Comparison of ENCODE assay signal across 22 mouse cellular contexts in the genomic region with DNA sequence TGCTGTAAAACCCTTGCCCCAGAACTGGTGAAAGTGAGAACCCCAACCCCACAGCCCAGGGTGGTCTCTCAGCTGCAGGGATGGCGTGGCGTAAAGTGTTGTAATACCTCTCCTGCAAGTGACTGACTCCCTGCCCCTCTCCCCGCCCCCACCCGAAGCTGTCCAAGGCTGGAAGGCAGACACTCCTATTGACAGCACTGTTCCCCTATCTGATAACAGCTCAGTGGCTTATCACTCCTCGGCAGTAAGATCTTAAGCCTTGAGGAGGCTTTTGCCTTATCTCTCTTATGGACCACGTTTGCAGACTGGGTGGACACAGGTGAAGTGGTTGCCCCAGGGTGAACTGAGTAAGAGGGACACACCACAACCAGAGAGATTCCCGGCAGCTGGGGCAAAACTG. TPM values are rescaled to one million over a fixed set of nuclear protein-coding genes. Genes with fewer than 3 reads are reported as not detected.
A peak's percentile ranks its signal among the peaks of the same experiment; 100 is the strongest.
DNase-seq lines count a peak whose midpoint lies in the region; ATAC-seq and TF ChIP-seq lines count a peak whose summit lies in the region.
"Had no signal": no experiment of that assay in that cellular context is flagged by ENCODE, and none has a peak within 500 bp of the region (broad histone marks: within the 10 kb centered on the region; RNA-seq: fewer than 3 reads in every experiment).

No protein-coding gene starts in this region.

- H3K9ac ChIP-seq in heart, embryonic 13.5 days = peak overlapping the region; percentile 44
- H3K9ac ChIP-seq in heart, adult 2 months (ENCODE audit: low read depth, low read length) = no peak overlapping the region
- 0 out of 2 replicates have a peak overlapping the region, but pooled peaks have one; percentile 26 for H3K9ac ChIP-seq in stomach, embryonic 16.5 days (ENCODE audit: low read length)
- H3K9ac ChIP-seq in stomach, postnatal 0 days (ENCODE audit: low read length) = no peak overlapping the region
- H3K9ac ChIP-seq in liver, embryonic 13.5 days = no peak overlapping the region
- H3K9ac ChIP-seq: embryonic facial prominence, embryonic 13.5 days; hindbrain, embryonic 13.5 days; limb, embryonic 15.5 days; midbrain, embryonic 15.5 days had no signal

- intact Hi-C loops in heart, adult 2 months (cut with DNase I) = no loop called here

- no peak for TF ChIP-seq EP300 in heart, adult 2 months (IDR thresholded peaks at IDR 0.05; ENCODE audit: insufficient read depth, low read depth, low read length)
- TF ChIP-seq EP300 in stomach, postnatal 0 days (optimal IDR thresholded peaks at IDR 0.05) = no peak

- H3K27ac ChIP-seq in heart, embryonic 13.5 days (replicated peaks) = no peak overlapping the region
- H3K27ac ChIP-seq in heart, adult 2 months = no peak overlapping the region
- H3K27ac ChIP-seq in stomach, embryonic 16.5 days (ENCODE audit: low read length) = no peak overlapping the region
- no peak overlapping the region for H3K27ac ChIP-seq in stomach, postnatal 0 days (replicated peaks)
- H3K27ac ChIP-seq in liver, embryonic 13.5 days = no peak overlapping the region
- H3K27ac ChIP-seq: hindbrain, embryonic 13.5 days; limb, embryonic 15.5 days; midbrain, embryonic 15.5 days had no signal

- H3K79me2 ChIP-seq in heart, adult 2 months (replicated peaks; ENCODE audit: control insufficient read depth, insufficient read depth, low read length) = no peaks in the 10 kb centered on the region

- H3K4me1 ChIP-seq in heart, embryonic 13.5 days = peaks cover 92% of the 10 kb centered on the region
- H3K4me1 ChIP-seq in heart, adult 2 months (ENCODE audit: control insufficient read depth, insufficient read depth, low read length) = peaks cover 5% of the 10 kb centered on the region
- H3K4me1 ChIP-seq in stomach, embryonic 16.5 days (ENCODE audit: control insufficient read depth, insufficient read depth, low read length) = peaks cover 36% of the 10 kb centered on the region
- peaks cover 12% of the 10 kb centered on the region for H3K4me1 ChIP-seq in stomach, postnatal 0 days (replicated peaks; ENCODE audit: control insufficient read depth, insufficient read depth)
- H3K4me1 ChIP-seq in liver, embryonic 13.5 days (replicated peaks) = peaks cover 57% of the 10 kb centered on the region

- 26% methylated on average over 7 of the region's 7 CpGs for WGBS in heart, embryonic 13.5 days
- WGBS in heart, adult 2 months = 62% methylated on average over 7 of the region's 7 CpGs
- WGBS in stomach, embryonic 16.5 days = 41% methylated on average over 7 of the region's 7 CpGs
- WGBS in stomach, postnatal 0 days = 43% methylated on average over 7 of the region's 7 CpGs
- WGBS in liver, embryonic 13.5 days (ENCODE audit: insufficient replicate concordance) = 17% methylated on average over 7 of the region's 7 CpGs

- ATAC-seq in heart, embryonic 13.5 days (ENCODE audit: extremely low read depth, insufficient number of reproducible peaks, low FRiP score, low TSS enrichment) = no peak
- no peak for ATAC-seq in stomach, embryonic 16.5 days (ENCODE audit: insufficient read depth, low FRiP score)
- no peak for ATAC-seq in stomach, postnatal 0 days (ENCODE audit: low FRiP score, low TSS enrichment)
- ATAC-seq in liver, embryonic 13.5 days (ENCODE audit: low read depth) = peak; percentile 64
- ATAC-seq: forebrain, embryonic 14.5 days; lung, postnatal 0 days; midbrain, embryonic 15.5 days had no signal

- H3K27me3 ChIP-seq in heart, embryonic 13.5 days (replicated peaks) = no peaks in the 10 kb centered on the region
- H3K27me3 ChIP-seq in heart, adult 2 months (ENCODE audit: control insufficient read depth, insufficient read depth, low read length) = no peaks in the 10 kb centered on the region
- no peaks in the 10 kb centered on the region for H3K27me3 ChIP-seq in stomach, embryonic 16.5 days (ENCODE audit: control insufficient read depth, insufficient read depth, low read length)
- H3K27me3 ChIP-seq in stomach, postnatal 0 days (ENCODE audit: control insufficient read depth, insufficient read depth, low read length) = no peaks in the 10 kb centered on the region
- H3K27me3 ChIP-seq in liver, embryonic 13.5 days = no peaks in the 10 kb centered on the region
- H3K27me3 ChIP-seq: embryonic facial prominence, embryonic 13.5 days; hindbrain, embryonic 13.5 days; limb, embryonic 15.5 days; midbrain, embryonic 15.5 days had no signal

- no peak for TF ChIP-seq CTCF in heart, adult 2 months (IDR thresholded peaks at IDR 0.05)
- TF ChIP-seq CTCF in stomach, postnatal 0 days (IDR thresholded peaks at IDR 0.05; ENCODE audit: low read depth) = no peak

- TF ChIP-seq POLR2A in heart, adult 2 months (IDR thresholded peaks at IDR 0.05; ENCODE audit: insufficient read depth, low read depth, low read length) = no peak

- H3K4me3 ChIP-seq in heart, embryonic 13.5 days = no peak overlapping the region
- no peak overlapping the region for H3K4me3 ChIP-seq in heart, adult 2 months
- no peak overlapping the region for H3K4me3 ChIP-seq in stomach, embryonic 16.5 days (replicated peaks; ENCODE audit: low read length)
- no peak overlapping the region for H3K4me3 ChIP-seq in stomach, postnatal 0 days (ENCODE audit: low read depth, low read length)
- no peak overlapping the region for H3K4me3 ChIP-seq in liver, embryonic 13.5 days (replicated peaks)
- H3K4me3 ChIP-seq: embryonic facial prominence, embryonic 13.5 days; hindbrain, embryonic 13.5 days; limb, embryonic 15.5 days; midbrain, embryonic 15.5 days had no signal

- no peak overlapping the region for H3K4me2 ChIP-seq in heart, embryonic 13.5 days
- no peak overlapping the region for H3K4me2 ChIP-seq in stomach, embryonic 16.5 days (ENCODE audit: low read depth, low read length)
- no peak overlapping the region for H3K4me2 ChIP-seq in stomach, postnatal 0 days (replicated peaks; ENCODE audit: low read depth)
- no peak overlapping the region for H3K4me2 ChIP-seq in liver, embryonic 13.5 days
- H3K4me2 ChIP-seq: embryonic facial prominence, embryonic 13.5 days; heart, embryonic 11.5 days; hindbrain, embryonic 13.5 days; limb, embryonic 15.5 days; midbrain, embryonic 15.5 days had no signal

- DNase-seq in heart, adult 2 months = no peak
- no peak for DNase-seq in stomach, postnatal 0 days (ENCODE audit: low spot score)
- DNase-seq in liver, embryonic 13.5 days = no peak
- DNase-seq in thymus, postnatal 10 days (ENCODE audit: low spot score in 2 of 2) = no peak
- no peak for DNase-seq in cerebellum, adult 11-12 months
- no peak for DNase-seq in adrenal gland, postnatal 4 days (ENCODE audit: low spot score in 2 of 2)
- DNase-seq: cerebellum, postnatal 10 days; gastrocnemius, postnatal 25 days; heart, postnatal 14 days; kidney, postnatal 10 days; layer of hippocampus, postnatal 36 days; right cerebral cortex, postnatal 4 days; thymus, postnatal 36 days had no signal

- no peaks in the 10 kb centered on the region for H3K9me3 ChIP-seq in heart, embryonic 13.5 days
- H3K9me3 ChIP-seq in stomach, embryonic 16.5 days (replicated peaks; ENCODE audit: control insufficient read depth, low read length) = no peaks in the 10 kb centered on the region
- H3K9me3 ChIP-seq in stomach, postnatal 0 days (ENCODE audit: control insufficient read depth, low read length) = no peaks in the 10 kb centered on the region
- no peaks in the 10 kb centered on the region for H3K9me3 ChIP-seq in liver, embryonic 13.5 days (replicated peaks)
- H3K9me3 ChIP-seq: embryonic facial prominence, embryonic 13.5 days; hindbrain, embryonic 13.5 days; limb, embryonic 15.5 days; midbrain, embryonic 15.5 days had no signal

- no peaks in the 10 kb centered on the region for H3K36me3 ChIP-seq in heart, embryonic 13.5 days
- no peaks in the 10 kb centered on the region for H3K36me3 ChIP-seq in heart, adult 2 months (ENCODE audit: control insufficient read depth, insufficient read depth, low read length)
- no peaks in the 10 kb centered on the region for H3K36me3 ChIP-seq in stomach, embryonic 16.5 days (ENCODE audit: control insufficient read depth, insufficient read depth, low read length)
- H3K36me3 ChIP-seq in stomach, postnatal 0 days (ENCODE audit: control insufficient read depth, insufficient read depth, low read length) = no peaks in the 10 kb centered on the region
- no peaks in the 10 kb centered on the region for H3K36me3 ChIP-seq in liver, embryonic 13.5 days
- H3K36me3 ChIP-seq: embryonic facial prominence, embryonic 13.5 days; hindbrain, embryonic 13.5 days; limb, embryonic 15.5 days; midbrain, embryonic 15.5 days had no signal

RNA-seq across cellular contexts. Expression of a gene that starts 38.9 kb away (rescaled TPM):
- 2.1 and 2.3 TPM in 2 replicates for polyA plus RNA-seq in heart, embryonic 13.5 days (2015; fragmentation: Nextera tagmentation; extraction: Ambion mirVana)
- 1 to 10 TPM; 1.1 to 1.3 TPM for total RNA-seq in heart, adult 2 months (2021)
- polyA plus RNA-seq in heart, adult 2 months (2012; rRNA removed) = 2.5 and 2.6 TPM in 2 replicates
- 4.8 and 6.1 TPM in 2 replicates for polyA plus RNA-seq in stomach, embryonic 16.5 days (2015; fragmentation: Nextera tagmentation; extraction: Ambion mirVana)
- polyA plus RNA-seq in stomach, postnatal 0 days (2015; fragmentation: Nextera tagmentation; extraction: Ambion mirVana) = 3.2 and 3.6 TPM in 2 replicates
- 1.7 and 1.9 TPM in 2 replicates for polyA plus RNA-seq in liver, embryonic 13.5 days (2015; fragmentation: Nextera tagmentation; extraction: Ambion mirVana)
- 10 to 100 TPM; 12.1 to 14.9 TPM for total RNA-seq in adrenal gland, postnatal 4 days (2021)

RNA-seq across cellular contexts. Expression of a gene that starts 39.1 kb away (rescaled TPM):
- 114 and 126 TPM in 2 replicates for polyA plus RNA-seq in heart, embryonic 13.5 days (2015; fragmentation: Nextera tagmentation; extraction: Ambion mirVana)
- total RNA-seq in heart, adult 2 months (2021) = 10 to 100 TPM; 67.6 to 74.7 TPM
- 54.7 and 102 TPM in 2 replicates for polyA plus RNA-seq in heart, adult 2 months (2012; rRNA removed)
- 171 and 183 TPM in 2 replicates for polyA plus RNA-seq in stomach, embryonic 16.5 days (2015; fragmentation: Nextera tagmentation; extraction: Ambion mirVana)
- 182 and 185 TPM in 2 replicates for polyA plus RNA-seq in stomach, postnatal 0 days (2015; fragmentation: Nextera tagmentation; extraction: Ambion mirVana)
- 93.6 and 109 TPM in 2 replicates for polyA plus RNA-seq in liver, embryonic 13.5 days (2015; fragmentation: Nextera tagmentation; extraction: Ambion mirVana)
- total RNA-seq in adrenal gland, postnatal 4 days (2021) = 10 to 100 TPM; 90.8 to 96.1 TPM

RNA-seq across cellular contexts. Expression of a gene that starts 58.5 kb away (rescaled TPM):
- 16.6 and 16.8 TPM in 2 replicates for polyA plus RNA-seq in heart, embryonic 13.5 days (2015; fragmentation: Nextera tagmentation; extraction: Ambion mirVana)
- 10 to 100 TPM; 18.4 to 19.4 TPM for total RNA-seq in heart, adult 2 months (2021)
- polyA plus RNA-seq in heart, adult 2 months (2012; rRNA removed) = 26.5 and 26.7 TPM in 2 replicates
- polyA plus RNA-seq in stomach, embryonic 16.5 days (2015; fragmentation: Nextera tagmentation; extraction: Ambion mirVana) = 19.9 and 20.1 TPM in 2 replicates
- polyA plus RNA-seq in stomach, postnatal 0 days (2015; fragmentation: Nextera tagmentation; extraction: Ambion mirVana) = 10.3 and 10.5 TPM in 2 replicates
- polyA plus RNA-seq in liver, embryonic 13.5 days (2015; fragmentation: Nextera tagmentation; extraction: Ambion mirVana) = 8.5 and 8.9 TPM in 2 replicates
- 10 to 100 TPM; 25.6 to 27.5 TPM for total RNA-seq in adrenal gland, postnatal 4 days (2021)

Comparison
In these comparisons a context has a peak if more than half of its experiments do, and no peak if none do; other contexts are left out.
1. H3K9ac ChIP-seq: peak in heart, embryonic 13.5 days (single experiment) and stomach, embryonic 16.5 days (single experiment); none in heart, adult 2 months (single experiment), stomach, postnatal 0 days (single experiment) and liver, embryonic 13.5 days (single experiment).